Comparison of ENCODE assay signal across 8 mouse cellular contexts in the genomic region with DNA sequence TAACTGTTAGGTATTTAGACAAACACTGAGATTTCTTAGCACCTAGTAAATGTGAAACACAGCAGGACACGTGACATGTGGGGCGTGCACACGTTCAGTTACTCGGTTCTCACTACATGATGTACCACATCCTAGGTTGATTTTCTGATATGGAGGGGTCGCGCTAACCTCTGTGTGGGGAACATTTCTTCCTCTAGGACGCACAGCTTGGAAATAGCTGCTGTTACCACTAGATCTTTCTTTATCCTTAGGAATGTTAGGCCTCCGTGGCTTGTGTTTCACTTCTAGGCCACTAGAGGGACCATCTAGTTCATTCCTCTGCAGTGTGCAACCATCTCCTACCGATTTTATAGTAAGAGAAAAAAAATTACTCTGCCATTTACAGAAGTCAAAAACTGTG. TPM values are rescaled to one million over a fixed set of nuclear protein-coding genes. Genes with fewer than 3 reads are reported as not detected.
DNase-seq lines count a peak whose midpoint lies in the region; ATAC-seq and TF ChIP-seq lines count a peak whose summit lies in the region.

No protein-coding gene starts in this region.

- no peak overlapping the region for H3K27ac ChIP-seq in heart, postnatal 0 days (ENCODE audit: low read depth)
- no peak overlapping the region for H3K27ac ChIP-seq in heart, embryonic 12.5 days (ENCODE audit: poor library complexity, severe bottlenecking)
- H3K27ac ChIP-seq in embryonic facial prominence, embryonic 14.5 days (replicated peaks; ENCODE audit: low read depth, low read length): no peak overlapping the region
- H3K27ac ChIP-seq in intestine, embryonic 15.5 days: no peak overlapping the region

- H3K4me3 ChIP-seq in heart, postnatal 0 days (ENCODE audit: low read depth, low read length): no peak overlapping the region
- H3K4me3 ChIP-seq in heart, embryonic 12.5 days: no peak overlapping the region
- no peak overlapping the region for H3K4me3 ChIP-seq in embryonic facial prominence, embryonic 14.5 days (ENCODE audit: low read depth, low read length)
- no peak overlapping the region for H3K4me3 ChIP-seq in intestine, embryonic 15.5 days (replicated peaks)

- no peak overlapping the region for H3K9ac ChIP-seq in heart, postnatal 0 days (replicated peaks; ENCODE audit: low read depth, low read length)
- no peak overlapping the region for H3K9ac ChIP-seq in heart, embryonic 12.5 days
- H3K9ac ChIP-seq in embryonic facial prominence, embryonic 14.5 days (ENCODE audit: low read depth, low read length): no peak overlapping the region
- no peak overlapping the region for H3K9ac ChIP-seq in intestine, embryonic 15.5 days

- no peaks in the 10 kb centered on the region for H3K27me3 ChIP-seq in heart, postnatal 0 days (ENCODE audit: control insufficient read depth, insufficient read depth, low read length)
- H3K27me3 ChIP-seq in heart, embryonic 12.5 days (replicated peaks): no peaks in the 10 kb centered on the region
- no peaks in the 10 kb centered on the region for H3K27me3 ChIP-seq in embryonic facial prominence, embryonic 14.5 days (replicated peaks; ENCODE audit: control insufficient read depth, insufficient read depth, low read length)
- H3K27me3 ChIP-seq in intestine, embryonic 15.5 days (replicated peaks): no peaks in the 10 kb centered on the region

- no peak for TF ChIP-seq EP300 in heart, postnatal 0 days (IDR thresholded peaks at IDR 0.05; ENCODE audit: low read depth)

- H3K36me3 ChIP-seq in heart, postnatal 0 days (replicated peaks; ENCODE audit: control insufficient read depth, insufficient read depth, low read length): no peaks in the 10 kb centered on the region
- 0 out of 2 replicates have a peak, but pooled peaks cover 10% of the 10 kb centered on the region for H3K36me3 ChIP-seq in heart, embryonic 12.5 days
- H3K36me3 ChIP-seq in embryonic facial prominence, embryonic 14.5 days (ENCODE audit: control insufficient read depth, insufficient read depth, low read length): no peaks in the 10 kb centered on the region
- H3K36me3 ChIP-seq in intestine, embryonic 15.5 days: no peaks in the 10 kb centered on the region; the same call in 1 of the 2 replicates

- peak; percentile 62 for TF ChIP-seq CTCF in heart, postnatal 0 days (IDR thresholded peaks at IDR 0.05; ENCODE audit: low read depth)

- peak; percentile 55 for DNase-seq in heart, postnatal 0 days (ENCODE audit: low spot score)
- peak; percentile 51 for DNase-seq in Muller cell, postnatal 12 days (ENCODE audit: inconsistent ontology term)
- peak; percentile 70 for DNase-seq in embryonic facial prominence, embryonic 14.5 days (ENCODE audit: low spot score)
- DNase-seq in left cerebral cortex, postnatal 4 days: peak; percentile 6
- DNase-seq in retina, adult 2 months (ENCODE audit: low read depth, low spot score): peak; percentile 11
- no peak for DNase-seq in c-Kit-positive CD71-positive TER-119-positive erythroid progenitor cells, embryonic 14.5 days (ENCODE audit: low spot score)

- 41% methylated on average over 9 of the region's 9 CpGs for WGBS in heart, postnatal 0 days
- WGBS in heart, embryonic 12.5 days: 47% methylated on average over 9 of the region's 9 CpGs
- WGBS in embryonic facial prominence, embryonic 14.5 days: 49% methylated on average over 9 of the region's 9 CpGs
- WGBS in intestine, embryonic 15.5 days: 47% methylated on average over 9 of the region's 9 CpGs

- H3K9me3 ChIP-seq in heart, postnatal 0 days (replicated peaks; ENCODE audit: control insufficient read depth, low read length): no peaks in the 10 kb centered on the region
- H3K9me3 ChIP-seq in heart, embryonic 12.5 days (replicated peaks): no peaks in the 10 kb centered on the region
- no peaks in the 10 kb centered on the region for H3K9me3 ChIP-seq in embryonic facial prominence, embryonic 14.5 days (ENCODE audit: control insufficient read depth, low read length)
- no peaks in the 10 kb centered on the region for H3K9me3 ChIP-seq in intestine, embryonic 15.5 days

- H3K4me2 ChIP-seq in heart, postnatal 0 days (ENCODE audit: low read depth, low read length): no peak overlapping the region
- no peak overlapping the region for H3K4me2 ChIP-seq in heart, embryonic 12.5 days
- H3K4me2 ChIP-seq in embryonic facial prominence, embryonic 14.5 days (ENCODE audit: low read depth, low read length): no peak overlapping the region
- H3K4me2 ChIP-seq in intestine, embryonic 15.5 days (replicated peaks): no peak overlapping the region

- no peak for ATAC-seq in heart, postnatal 0 days (ENCODE audit: insufficient read depth, low read depth)
- no peak for ATAC-seq in heart, embryonic 12.5 days (ENCODE audit: insufficient number of reproducible peaks, low FRiP score)
- ATAC-seq in embryonic facial prominence, embryonic 14.5 days (ENCODE audit: low read depth): 0 out of 2 replicates have a peak, but pooled peaks have one; percentile 47
- ATAC-seq in intestine, embryonic 15.5 days: 0 out of 2 replicates have a peak, but pooled peaks have one; percentile 53

- intact Hi-C loops in left cerebral cortex, postnatal 4 days (cut with DNase I): no loop called here

- no peaks in the 10 kb centered on the region for H3K4me1 ChIP-seq in heart, postnatal 0 days (ENCODE audit: control insufficient read depth, insufficient read depth)
- H3K4me1 ChIP-seq in heart, embryonic 12.5 days (replicated peaks): no peaks in the 10 kb centered on the region
- no peaks in the 10 kb centered on the region for H3K4me1 ChIP-seq in embryonic facial prominence, embryonic 14.5 days (ENCODE audit: control insufficient read depth, insufficient read depth, low read length)
- H3K4me1 ChIP-seq in intestine, embryonic 15.5 days (replicated peaks): no peaks in the 10 kb centered on the region

RNA-seq across cellular contexts. Expression of a gene that starts 37.7 kb away (rescaled TPM):
- total RNA-seq in heart, postnatal 0 days (2014; rRNA removed; ENCODE audit: low replicate concordance): 12.8 and 14.4 TPM in 2 replicates
- 9.9 and 10.2 TPM in 2 replicates for polyA plus RNA-seq in heart, postnatal 0 days (2015; fragmentation: Nextera tagmentation; extraction: Ambion mirVana)
- 30.0 and 36.5 TPM in 2 replicates for polyA plus RNA-seq in heart, embryonic 12.5 days (2016; fragmentation: Nextera tagmentation; extraction: Ambion mirVana)
- 6.4 and 7.8 TPM in 2 replicates for polyA plus RNA-seq in embryonic facial prominence, embryonic 14.5 days (2014; fragmentation: Nextera tagmentation; extraction: Ambion mirVana)
- 24.3 and 25.3 TPM in 2 replicates for polyA plus RNA-seq in intestine, embryonic 15.5 days (2015; fragmentation: Nextera tagmentation; extraction: Ambion mirVana)
- 10 to 100 TPM; 14.3 to 14.4 TPM for total RNA-seq in left cerebral cortex, postnatal 4 days (2021)

Comparison
In these comparisons a context has a peak if more than half of its experiments do, and no peak if none do; other contexts are left out.
1. ATAC-seq: peak in embryonic facial prominence, embryonic 14.5 days (single experiment) and intestine, embryonic 15.5 days (single experiment); none in heart, postnatal 0 days (single experiment) and heart, embryonic 12.5 days (single experiment).